ENCODE assay signal across 20 mouse cellular contexts in genomic region chr4:114509601-114510000, GRCm38 (mm10).
"Had no signal": no experiment of that assay in that cellular context is flagged by ENCODE, and none has a peak within 500 bp of the region (broad histone marks: within the 10 kb centered on the region; RNA-seq: fewer than 3 reads in every experiment).

No protein-coding gene starts in this region.

- H3K4me2 ChIP-seq: limb, embryonic 13.5 days; liver, embryonic 12.5 days; liver, embryonic 15.5 days; lung, embryonic 15.5 days; midbrain, embryonic 13.5 days; stomach, embryonic 15.5 days had no signal

- H3K27ac ChIP-seq: kidney, postnatal 0 days; layer of hippocampus, adult 2 months; limb, embryonic 10.5 days; limb, embryonic 13.5 days; liver, embryonic 12.5 days; liver, embryonic 15.5 days; lung, embryonic 15.5 days; macrophage; midbrain, embryonic 13.5 days; stomach, embryonic 15.5 days had no signal

- H3K9ac ChIP-seq: limb, embryonic 13.5 days; liver, embryonic 12.5 days; liver, embryonic 15.5 days; lung, embryonic 15.5 days; midbrain, embryonic 13.5 days; stomach, embryonic 15.5 days had no signal

- ATAC-seq: liver, embryonic 12.5 days; midbrain, embryonic 13.5 days had no signal

- H3K36me3 ChIP-seq: limb, embryonic 10.5 days; limb, embryonic 13.5 days; liver, embryonic 12.5 days; liver, embryonic 15.5 days; lung, embryonic 15.5 days; midbrain, embryonic 13.5 days; stomach, embryonic 15.5 days had no signal

- H3K9me3 ChIP-seq: limb, embryonic 10.5 days; limb, embryonic 13.5 days; liver, embryonic 12.5 days; liver, embryonic 15.5 days; lung, embryonic 15.5 days; midbrain, embryonic 13.5 days; stomach, embryonic 15.5 days had no signal

- H3K27me3 ChIP-seq: liver, embryonic 12.5 days; liver, embryonic 15.5 days; lung, embryonic 15.5 days; midbrain, embryonic 13.5 days; stomach, embryonic 15.5 days had no signal

- DNase-seq: kidney, adult 2 months; kidney, postnatal 25 days; layer of hippocampus, adult 9-11 months; liver; lung, adult 18-20 months; lung, postnatal 14 days; right cerebral cortex, postnatal 14 days; right cerebral cortex, postnatal 4 days; thymus, adult 18-20 months; thymus, postnatal 36 days had no signal

- H3K4me1 ChIP-seq: liver, embryonic 12.5 days; liver, embryonic 15.5 days; lung, embryonic 15.5 days; stomach, embryonic 15.5 days had no signal

- H3K4me3 ChIP-seq: layer of hippocampus, adult 2 months; limb, embryonic 10.5 days; limb, embryonic 13.5 days; liver, embryonic 12.5 days; liver, embryonic 15.5 days; lung, embryonic 15.5 days; midbrain, embryonic 13.5 days; stomach, embryonic 15.5 days had no signal
